Mouse (Mus musculus): Measurements from ENCODE around the gene Gm28171. TPM values are rescaled to one million over a fixed set of nuclear protein-coding genes. Genes with fewer than 3 reads are reported as not detected.

The Gm28171 gene
- not detected for polyA plus RNA-seq (2017; shearing (Covaris generic))

DNA sequence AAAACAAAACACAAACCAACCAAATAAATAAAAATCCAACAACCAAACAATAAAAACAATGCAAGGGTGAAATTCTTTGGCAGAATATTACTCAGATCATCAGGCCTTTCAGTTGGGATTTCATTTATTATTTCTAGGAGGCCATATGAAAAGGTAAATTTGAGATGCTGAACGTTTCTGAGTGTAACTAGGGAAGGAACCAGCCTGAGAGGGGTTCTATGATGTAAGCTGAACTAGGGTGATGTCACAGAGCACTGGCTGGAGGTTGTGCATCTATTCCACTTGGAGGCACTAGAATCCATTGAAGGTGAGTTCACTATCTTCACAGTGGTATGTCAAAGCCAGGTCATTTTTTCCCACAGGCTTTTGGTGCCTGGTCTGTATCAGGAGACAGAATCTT is at the start of gene Gm28171:
Gm28171 (plus strand) TSS at position 301 of the 400 bp plus-strand sequence.

Other genes starting within 250 kb of the Gm28171 start
- gene Gm21854, start 136.4 kb upstream of the Gm28171 start, polyA plus RNA-seq (2017; shearing (Covaris generic)), result not detected
- gene Gm20914, start 67.4 kb upstream of the Gm28171 start, polyA plus RNA-seq (2017; shearing (Covaris generic)), result not detected
- not detected for gene Gm21778, start 149.1 kb downstream of the Gm28171 start, polyA plus RNA-seq (2017; shearing (Covaris generic))